Mouse (Mus musculus) retina, postnatal 1 day (tissue): ENCODE results near the gene Dph2.
A peak's percentile ranks its signal among the peaks of the same experiment; 100 is the strongest.

ENCODE experiments used
- DNase-seq: peaks from one replicate; pipeline ENCODE4 v3.0.0-alpha.2; 2012

The Dph2 gene

DNA sequence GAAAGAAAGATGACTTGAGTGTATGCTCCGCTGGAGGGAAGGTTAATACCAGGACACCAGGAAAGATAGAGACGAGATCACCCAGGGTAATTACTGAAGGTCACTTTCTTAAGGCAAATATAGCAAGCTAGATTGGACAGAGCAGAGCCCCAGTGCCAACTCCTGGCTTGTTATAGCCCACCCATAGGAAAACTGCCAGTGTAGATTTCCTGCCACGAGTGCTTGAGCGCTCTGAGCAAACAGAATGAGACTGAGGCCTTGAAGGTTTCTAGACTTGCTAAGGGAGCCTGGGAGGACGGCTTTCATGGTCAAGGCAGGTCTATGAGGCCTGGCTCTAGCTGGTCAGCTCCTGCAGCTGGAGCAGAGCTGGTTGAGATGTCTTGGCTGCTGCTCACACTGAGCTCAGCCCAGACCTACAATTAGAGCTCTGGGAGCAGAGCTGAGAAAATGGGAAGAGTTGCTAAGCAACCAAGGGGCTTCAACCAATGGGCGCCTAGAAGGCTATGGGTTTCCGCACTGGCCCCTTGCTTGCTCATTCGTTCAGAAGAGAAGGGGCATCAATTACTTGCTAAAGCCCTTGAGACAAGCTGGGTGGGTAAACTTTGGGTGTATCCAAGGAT is 17.1 kb upstream of the Dph2 start:
- peak; percentile 43 for DNase-seq

DNA sequence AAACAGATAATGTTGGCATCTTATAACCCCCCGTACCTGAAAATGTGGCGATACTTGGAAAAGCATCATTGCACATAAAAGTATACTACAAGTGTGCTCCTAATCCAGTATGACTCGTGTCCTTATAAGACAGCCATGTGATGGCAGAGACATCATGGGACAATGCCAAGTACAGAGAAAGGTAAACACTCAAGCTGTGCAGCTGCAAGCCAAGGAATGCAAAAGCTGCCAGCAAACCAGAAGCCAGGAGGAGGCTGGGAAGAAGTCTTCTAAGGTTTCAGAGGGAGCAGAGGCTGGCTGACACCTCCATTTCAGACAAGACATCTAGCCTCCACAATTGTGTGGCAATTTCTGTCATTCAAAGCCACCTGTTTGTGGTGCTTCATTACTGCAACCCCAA is 14.4 kb upstream of the Dph2 start:
- no peak for DNase-seq

- DNase-seq = no peak
Observed at GRCm38 (mm10) chr4:117904761-117905160, 12.9 kb upstream of the Dph2 start.

DNA sequence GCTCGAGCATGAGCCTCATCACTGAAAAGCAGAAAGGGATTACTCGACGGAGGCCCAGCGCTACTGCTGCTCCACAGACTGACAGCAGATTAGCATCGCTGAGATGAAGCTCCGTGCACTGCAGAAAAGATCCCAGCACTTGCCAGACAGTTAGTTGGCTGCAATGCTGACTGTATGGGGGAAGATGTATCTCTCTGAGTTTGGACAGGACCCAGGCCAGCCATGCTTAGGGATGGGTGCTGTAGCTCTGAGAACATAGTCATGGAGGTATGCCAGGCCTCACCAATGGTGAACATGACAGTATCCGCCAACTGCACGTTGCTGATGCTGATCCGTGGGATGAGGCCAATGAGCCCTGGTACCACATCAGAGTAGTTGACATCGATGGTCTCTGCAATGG is 12.3 kb upstream of the Dph2 start:
- DNase-seq = no peak

DNA sequence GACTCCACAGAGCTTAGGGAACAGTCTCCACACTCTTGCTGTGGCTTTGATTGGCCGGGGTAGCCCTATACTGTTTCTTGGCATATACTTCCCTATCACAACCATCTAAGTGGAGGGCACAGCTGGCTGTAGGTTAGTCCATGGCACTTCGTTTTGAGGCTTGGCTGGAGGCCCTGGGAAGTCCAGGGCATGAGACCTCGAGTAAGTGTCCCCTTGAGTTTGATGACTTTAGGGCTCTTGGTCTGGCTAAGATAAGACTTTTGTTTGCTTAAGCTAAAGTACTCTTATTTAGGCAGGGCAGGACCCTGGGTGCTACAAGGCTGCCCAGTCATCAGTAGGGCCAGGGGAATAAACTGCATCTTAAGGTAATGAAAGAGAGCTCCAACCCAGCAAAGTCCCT is 6.3 kb upstream of the Dph2 start:
- no peak for DNase-seq

- DNase-seq = no peak
Observed at GRCm38 (mm10) chr4:117896031-117896430, 4.2 kb upstream of the Dph2 start.

DNA sequence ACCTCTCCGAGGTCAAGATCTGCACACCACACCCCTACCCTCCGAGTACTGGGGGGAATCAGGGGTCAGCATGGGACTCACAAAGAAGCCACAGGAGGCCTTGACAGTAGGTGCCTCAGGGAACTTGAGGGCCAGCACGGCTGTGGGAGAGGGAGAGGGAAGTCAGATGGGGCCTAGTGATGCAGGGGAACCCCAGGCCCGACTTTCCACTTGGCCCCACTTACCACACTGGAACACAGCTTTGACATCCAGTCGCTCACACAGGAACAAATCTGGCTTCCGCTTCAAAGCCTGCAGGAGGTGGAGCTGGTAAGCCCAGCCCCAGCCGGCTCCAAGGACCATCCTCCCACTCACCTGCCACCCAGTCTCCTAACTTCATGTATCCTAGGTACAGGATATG is 3.5 kb upstream of the Dph2 start:
- DNase-seq = no peak

GRCm38 (mm10) chr4:117894601-117895000 is 2.8 kb upstream of the Dph2 start:
- no peak for DNase-seq

DNA sequence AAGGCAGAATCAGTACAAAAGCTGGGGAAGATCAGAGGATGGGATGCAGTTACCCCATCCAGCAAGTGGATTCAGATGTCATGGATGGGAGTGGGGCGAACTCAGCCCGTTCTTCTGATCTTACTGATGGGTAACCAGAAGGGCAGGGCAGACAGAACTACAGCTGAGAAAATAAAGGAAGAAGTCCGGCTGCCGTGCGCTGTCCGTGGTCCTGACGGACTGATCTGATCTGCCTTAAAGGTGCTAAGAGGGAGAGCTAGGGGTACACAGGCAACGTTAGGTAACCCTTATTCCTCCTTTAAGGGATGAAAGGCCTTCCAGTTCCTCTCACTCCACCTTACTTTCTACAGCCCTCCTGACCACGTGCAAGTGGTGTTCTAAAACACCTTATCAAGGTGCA is 1.5 kb upstream of the Dph2 start:
- peak; percentile 32 for DNase-seq

GRCm38 (mm10) chr4:117890750-117891149 is 1.1 kb downstream of the Dph2 start:
- no peak for DNase-seq

- no peak for DNase-seq
Observed at GRCm38 (mm10) chr4:117890031-117890430, 1.8 kb downstream of the Dph2 start.

GRCm38 (mm10) chr4:117889471-117889870 is 2.4 kb downstream of the Dph2 start:
- DNase-seq = no peak

DNA sequence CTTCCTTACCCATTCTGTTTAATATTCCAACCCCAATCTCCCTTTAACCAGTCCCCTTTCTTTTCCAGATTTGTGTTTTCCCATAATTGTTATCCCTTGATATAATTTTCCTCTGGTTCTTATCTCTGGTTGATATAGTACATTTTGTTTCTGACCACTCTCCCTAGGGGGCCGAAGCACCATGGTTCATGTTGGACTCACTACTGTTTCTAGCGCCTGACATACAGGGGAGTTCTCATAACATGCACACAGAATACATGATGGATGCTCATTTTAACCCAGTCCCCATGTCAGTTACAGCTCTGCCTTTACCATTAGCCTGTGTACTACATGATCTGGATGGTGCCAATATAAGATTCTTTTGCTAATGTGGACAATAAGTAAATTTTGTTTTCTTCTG is 3.9 kb downstream of the Dph2 start:
- DNase-seq = no peak

GRCm38 (mm10) chr4:117887133-117887532 is 4.7 kb downstream of the Dph2 start, which contains the start of gene Atp6v0b:
Atp6v0b (minus strand) TSS chr4:117887333.
- peak; percentile 92 for DNase-seq

DNA sequence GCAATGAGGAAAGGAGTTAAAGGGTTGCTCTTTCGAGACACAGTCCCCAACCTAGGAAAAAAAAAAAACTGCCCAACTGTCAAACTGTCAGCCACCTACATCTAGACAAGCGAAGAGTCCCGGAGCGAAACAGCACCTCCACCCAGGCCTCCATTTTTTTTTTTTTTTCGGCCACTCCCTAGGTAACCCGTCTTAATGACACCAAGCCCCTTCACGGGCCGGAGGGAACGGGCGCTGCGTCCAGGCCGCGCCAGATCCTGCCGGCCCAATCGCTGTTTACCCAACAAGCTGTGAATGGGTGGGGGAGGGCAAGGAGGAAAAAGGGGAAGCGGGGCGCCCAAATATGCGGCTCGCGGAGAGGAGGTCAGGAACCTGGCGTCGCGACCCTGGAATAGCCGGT is 5.2 kb downstream of the Dph2 start:
- no peak for DNase-seq

DNA sequence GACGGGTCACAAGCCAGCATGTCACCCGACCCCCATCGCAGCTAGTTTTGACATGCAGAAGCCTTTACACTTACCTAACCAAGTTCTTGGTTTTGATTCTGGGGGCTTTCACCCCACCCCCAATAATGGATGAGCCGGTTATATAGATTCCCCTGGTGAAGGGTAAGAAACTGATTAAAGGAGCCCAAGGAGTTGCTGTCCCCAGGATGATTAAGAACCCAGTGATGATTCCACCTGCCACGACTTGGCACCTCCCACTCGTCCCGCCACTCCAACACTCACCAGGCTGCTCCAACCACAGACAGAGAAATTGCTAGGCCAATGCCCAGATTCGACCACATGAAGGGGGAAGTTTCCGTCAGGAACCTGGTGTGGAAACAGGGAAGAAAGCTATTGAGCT is 5.8 kb downstream of the Dph2 start:
- DNase-seq = no peak

GRCm38 (mm10) chr4:117885093-117885492 is 6.7 kb downstream of the Dph2 start:
- DNase-seq = no peak

DNA sequence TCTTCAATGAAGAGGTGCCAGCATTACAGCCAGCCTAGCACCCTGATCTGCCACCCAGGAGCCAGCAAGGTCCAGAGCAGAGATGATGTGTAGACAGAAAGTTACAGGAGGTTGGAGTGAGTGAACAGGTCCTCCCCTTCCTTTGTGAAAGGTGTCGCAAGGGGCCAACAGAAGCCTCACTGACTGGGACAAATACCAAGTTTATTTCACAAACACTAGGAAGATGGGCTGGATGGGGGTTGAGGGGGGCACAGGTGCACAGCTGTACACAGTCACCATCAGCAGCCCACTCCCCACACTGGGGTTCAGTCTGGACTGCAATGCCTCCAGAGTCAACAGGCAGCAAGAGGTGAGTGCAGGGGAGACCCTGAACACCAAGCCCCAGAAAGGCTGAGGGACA is 7.7 kb downstream of the Dph2 start:
- DNase-seq = no peak

GRCm38 (mm10) chr4:117882701-117883691 is 8.8 kb downstream of the Dph2 start, which contains the start of gene B4galt2:
B4galt2 (minus strand) TSS chr4:117883487.
- DNase-seq = peak; percentile 70

DNA sequence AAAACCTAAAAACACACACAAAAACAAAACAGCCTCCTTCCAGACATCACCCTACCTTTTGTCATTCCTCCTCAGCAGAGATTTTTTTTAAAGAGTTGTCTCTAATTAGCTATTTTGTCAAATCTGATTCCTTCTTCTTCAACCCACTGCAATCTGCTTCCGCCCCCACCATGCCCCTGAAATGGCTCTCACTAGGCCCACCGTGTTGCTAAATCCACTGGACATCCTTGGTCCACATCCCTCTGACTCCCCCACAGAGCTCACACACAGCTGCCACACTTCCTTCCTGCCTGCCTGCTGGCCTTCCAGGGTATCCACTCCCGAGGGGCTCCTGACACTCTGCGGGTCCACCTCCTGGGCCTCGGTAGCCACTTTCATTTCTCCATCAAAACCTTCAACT is 13.1 kb downstream of the Dph2 start:
- no peak for DNase-seq

- DNase-seq = no peak
Observed at GRCm38 (mm10) chr4:117878301-117878700, 13.5 kb downstream of the Dph2 start.

DNA sequence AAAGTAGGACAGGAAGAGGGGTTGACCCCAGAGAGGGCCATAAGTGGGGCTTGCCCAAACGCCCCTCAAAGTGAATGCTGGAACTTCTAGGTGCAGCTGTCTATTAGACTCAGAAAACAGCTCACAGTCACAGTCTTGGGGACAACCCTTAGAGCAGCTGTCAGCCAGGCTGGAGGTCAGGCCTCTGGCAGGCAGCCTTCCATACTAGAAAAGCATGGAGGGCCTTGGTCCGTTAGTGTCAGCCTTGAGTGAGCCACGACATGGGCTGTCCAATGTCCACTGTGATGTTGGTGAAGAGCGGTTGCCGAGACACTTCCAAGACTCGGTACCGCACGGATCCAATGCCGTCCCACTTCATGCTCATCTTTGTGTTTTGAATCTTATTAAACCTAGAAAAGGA is 18.2 kb downstream of the Dph2 start:
- no peak for DNase-seq

GRCm38 (mm10) chr4:117872471-117872886 is 19.4 kb downstream of the Dph2 start, which contains the start of gene Ccdc24:
Ccdc24 (minus strand) TSS chr4:117872557.
- peak; percentile 56 for DNase-seq

GRCm38 (mm10) chr4:117871787-117872186 is 20.0 kb downstream of the Dph2 start:
- no peak for DNase-seq
